Mouse (Mus musculus) stomach, embryonic 15.5 days (tissue): ENCODE data around the gene Endog. TPM values are rescaled to one million over a fixed set of nuclear protein-coding genes. Genes with fewer than 3 reads are reported as not detected.

Source experiments
- ATAC-seq: fragments of 200-750 bp; cut with Nextera tagmentation; 2 replicates; pipeline ENCODE4 v1.8.0; 2017; ENCODE audit warnings: low read depth, moderate number of reproducible peaks, moderate TSS enrichment; ENCODE audit not compliant: insufficient read depth, low FRiP score
- H3K27ac ChIP-seq: fragments of 300-500 bp; sonication (generic); 2 replicates; pipeline ENCODE4 v1.5.1; 2015; ENCODE audit warnings: mild to moderate bottlenecking, inconsistent platforms
- H3K27me3 ChIP-seq: fragments of 300-500 bp; sonication (generic); replicated peaks from 2 replicates; pipeline ENCODE4 v1.6.1; 2015; ENCODE audit warnings: inconsistent platforms
- H3K36me3 ChIP-seq: fragments of 300-500 bp; sonication (generic); 2 replicates; pipeline ENCODE4 v1.6.1; 2015; ENCODE audit warnings: inconsistent platforms
- H3K4me1 ChIP-seq: fragments of 300-500 bp; sonication (generic); 2 replicates; pipeline ENCODE4 v1.6.1; 2015; ENCODE audit warnings: inconsistent platforms
- H3K4me2 ChIP-seq: fragments of 300-500 bp; sonication (generic); 2 replicates; pipeline ENCODE4 v1.6.1; 2015; ENCODE audit warnings: mild to moderate bottlenecking, inconsistent platforms
- H3K4me3 ChIP-seq: fragments of 300-500 bp; sonication (generic); replicated peaks from 2 replicates; pipeline ENCODE4 v1.5.1; 2015; ENCODE audit warnings: inconsistent platforms
- H3K9ac ChIP-seq: fragments of 300-500 bp; sonication (generic); 2 replicates; pipeline ENCODE4 v1.6.1; 2015; ENCODE audit warnings: inconsistent platforms
- H3K9me3 ChIP-seq: fragments of 300-500 bp; sonication (generic); 2 replicates; pipeline ENCODE4 v1.6.1; 2016; ENCODE audit warnings: inconsistent platforms
- WGBS: fragments of 180-500 bp; shearing (Covaris S2); methylation state at CpG from one replicate; pipeline ENCODE4 v1.1.7; 2015; 5-methylcytosine and 5-hydroxymethylcytosine counted together
- polyA plus RNA-seq: library from polyadenylated mRNA; unstranded; fragments of >200 nt; fragmentation: Nextera tagmentation; extraction: Ambion mirVana; gene quantifications from 2 replicates; pipeline ENCODE4 v1.2.1, GENCODE M21; 2015

Endog gene
- polyA plus RNA-seq, 1 experiment from 2014 or later = 31.5 TPM

- Histone ChIP-seq H3K27ac (no peak overlapping the region), H3K9ac (no peak overlapping the region), H3K4me3 (no peak overlapping the region), H3K4me1 (no peaks in the 10 kb centered on the region; the same call in 1 of the 2 replicates), H3K36me3 (no peaks in the 10 kb centered on the region), H3K4me2 (no peak overlapping the region), H3K9me3 (no peaks in the 10 kb centered on the region), H3K27me3 (no peaks in the 10 kb centered on the region)
- ATAC-seq = no peak
- 67% methylated on average over 4 of the region's 4 CpGs for WGBS
Observed at GRCm38 (mm10) chr2:30198021-30198420, 26.7 kb downstream of the Endog start.

- peak overlapping the region; percentile 69 for H3K27ac ChIP-seq
- H3K9ac ChIP-seq = no peak overlapping the region
- peak; percentile 76 for ATAC-seq
- H3K27me3 ChIP-seq = no peaks in the 10 kb centered on the region
- no peak overlapping the region for H3K4me2 ChIP-seq
- H3K4me1 ChIP-seq = peaks cover 5% of the 10 kb centered on the region; the same call in 1 of the 2 replicates
- H3K36me3 ChIP-seq = no peaks in the 10 kb centered on the region
- 21% methylated on average over 1 of the region's 1 CpGs for WGBS
- no peaks in the 10 kb centered on the region for H3K9me3 ChIP-seq
- H3K4me3 ChIP-seq = no peak overlapping the region
Observed at GRCm38 (mm10) chr2:30199984-30200383, 28.7 kb downstream of the Endog start.

- no peak overlapping the region for H3K4me2 ChIP-seq
- peaks cover 5% of the 10 kb centered on the region; the same call in 1 of the 2 replicates for H3K4me1 ChIP-seq
- H3K9ac ChIP-seq = no peak overlapping the region
- 55% methylated on average over 5 of the region's 5 CpGs for WGBS
- no peak overlapping the region for H3K4me3 ChIP-seq
- H3K9me3 ChIP-seq = no peaks in the 10 kb centered on the region
- peak overlapping the region; percentile 69 for H3K27ac ChIP-seq
- ATAC-seq = no peak; the same call in 1 of the 2 replicates
- H3K36me3 ChIP-seq = no peaks in the 10 kb centered on the region
- H3K27me3 ChIP-seq = no peaks in the 10 kb centered on the region
Observed at GRCm38 (mm10) chr2:30200388-30200925, 29.2 kb downstream of the Endog start.

- Histone ChIP-seq H3K9me3 (no peaks in the 10 kb centered on the region), H3K4me3 (no peak overlapping the region), H3K36me3 (no peaks in the 10 kb centered on the region), H3K27ac (no peak overlapping the region), H3K4me1 (peaks cover 13% of the 10 kb centered on the region), H3K4me2 (no peak overlapping the region), H3K27me3 (no peaks in the 10 kb centered on the region), H3K9ac (no peak overlapping the region)
- no peak for ATAC-seq
- WGBS = 76% methylated on average over 7 of the region's 7 CpGs
Observed at GRCm38 (mm10) chr2:30203439-30203838, 32.1 kb downstream of the Endog start.

GRCm38 (mm10) chr2:30205255-30205628, 33.9 kb downstream of the Endog start:
- Histone ChIP-seq H3K9me3 (no peaks in the 10 kb centered on the region), H3K9ac (peak overlapping the region; percentile 23; the same call in 1 of the 2 replicates), H3K27ac (peak overlapping the region; percentile 88), H3K4me1 (peaks cover 13% of the 10 kb centered on the region), H3K27me3 (no peaks in the 10 kb centered on the region), H3K4me3 (peak overlapping the region; percentile 63), H3K4me2 (peak overlapping the region; percentile 85), H3K36me3 (no peaks in the 10 kb centered on the region)
- ATAC-seq = peak; percentile 75
- WGBS = under 1% methylated on average over 13 of the region's 13 CpGs

GRCm38 (mm10) chr2:30205629-30206357, 34.5 kb downstream of the Endog start, which contains the start of gene Kyat1:
Gene Kyat1, minus strand, starts transcription at chr2:30205847.
- no peaks in the 10 kb centered on the region for H3K27me3 ChIP-seq
- WGBS = under 1% methylated on average over 44 of the region's 44 CpGs
- peak within 1 kb of the TSS; percentile 63 for H3K4me3 ChIP-seq
- H3K27ac ChIP-seq = peak within 1 kb of the TSS; percentile 88
- no peaks in the 10 kb centered on the region for H3K36me3 ChIP-seq
- H3K4me1 ChIP-seq = peaks cover 13% of the 10 kb centered on the region
- ATAC-seq = peak; percentile 94
- peak within 1 kb of the TSS; percentile 23 for H3K9ac ChIP-seq
- H3K9me3 ChIP-seq = no peaks in the 10 kb centered on the region
- peak within 1 kb of the TSS; percentile 85 for H3K4me2 ChIP-seq

- no peaks in the 10 kb centered on the region for H3K9me3 ChIP-seq
- H3K27ac ChIP-seq = no peak overlapping the region
- no peak overlapping the region for H3K4me3 ChIP-seq
- no peak for ATAC-seq
- peaks cover 13% of the 10 kb centered on the region for H3K4me1 ChIP-seq
- H3K4me2 ChIP-seq = no peak overlapping the region
- 79% methylated on average over 4 of the region's 4 CpGs for WGBS
- no peak overlapping the region for H3K9ac ChIP-seq
- H3K27me3 ChIP-seq = no peaks in the 10 kb centered on the region
- no peaks in the 10 kb centered on the region for H3K36me3 ChIP-seq
Observed at GRCm38 (mm10) chr2:30207401-30207800, 36.1 kb downstream of the Endog start.

GRCm38 (mm10) chr2:30207886-30208285, 36.6 kb downstream of the Endog start:
- Histone ChIP-seq H3K9ac (no peak overlapping the region), H3K27me3 (no peaks in the 10 kb centered on the region), H3K36me3 (no peaks in the 10 kb centered on the region), H3K27ac (no peak overlapping the region), H3K4me2 (no peak overlapping the region), H3K9me3 (no peaks in the 10 kb centered on the region), H3K4me1 (peaks cover 13% of the 10 kb centered on the region), H3K4me3 (no peak overlapping the region)
- WGBS = 76% methylated on average over 5 of the region's 5 CpGs
- no peak for ATAC-seq

- Histone ChIP-seq H3K36me3 (no peaks in the 10 kb centered on the region), H3K9ac (no peak overlapping the region), H3K9me3 (no peaks in the 10 kb centered on the region), H3K27me3 (no peaks in the 10 kb centered on the region), H3K27ac (no peak overlapping the region), H3K4me3 (no peak overlapping the region), H3K4me2 (no peak overlapping the region), H3K4me1 (peaks cover 2% of the 10 kb centered on the region)
- 63% methylated on average over 6 of the region's 6 CpGs for WGBS
- no peak for ATAC-seq
Observed at GRCm38 (mm10) chr2:30211408-30212168, 40.3 kb downstream of the Endog start.

- no peak for ATAC-seq
Observed at GRCm38 (mm10) chr2:30212169-30212545, 40.9 kb downstream of the Endog start.

GRCm38 (mm10) chr2:30212951-30213350, 41.7 kb downstream of the Endog start:
- no peak overlapping the region for H3K4me3 ChIP-seq
- 72% methylated on average over 1 of the region's 1 CpGs for WGBS
- no peaks in the 10 kb centered on the region for H3K9me3 ChIP-seq
- H3K9ac ChIP-seq = no peak overlapping the region
- no peaks in the 10 kb centered on the region for H3K36me3 ChIP-seq
- ATAC-seq = no peak
- no peak overlapping the region for H3K27ac ChIP-seq
- no peaks in the 10 kb centered on the region for H3K27me3 ChIP-seq
- H3K4me2 ChIP-seq = no peak overlapping the region
- H3K4me1 ChIP-seq = no peaks in the 10 kb centered on the region

More at GRCm38 (mm10) chr2:30212169-30212545, 40.9 kb downstream of the Endog start:
- Histone ChIP-seq H3K27ac (no peak overlapping the region), H3K4me1 (no peaks in the 10 kb centered on the region), H3K4me2 (no peak overlapping the region), H3K4me3 (no peak overlapping the region), H3K9me3 (no peaks in the 10 kb centered on the region), H3K27me3 (no peaks in the 10 kb centered on the region), H3K9ac (no peak overlapping the region), H3K36me3 (no peaks in the 10 kb centered on the region)
- WGBS = 72% methylated on average over 4 of the region's 4 CpGs

- no peaks in the 10 kb centered on the region for H3K4me1 ChIP-seq
- 83% methylated on average over 3 of the region's 3 CpGs for WGBS
- no peak overlapping the region for H3K9ac ChIP-seq
- no peaks in the 10 kb centered on the region for H3K9me3 ChIP-seq
- H3K4me3 ChIP-seq = no peak overlapping the region
- H3K4me2 ChIP-seq = no peak overlapping the region
- H3K27me3 ChIP-seq = no peaks in the 10 kb centered on the region
- H3K27ac ChIP-seq = no peak overlapping the region
- ATAC-seq = no peak
- no peaks in the 10 kb centered on the region for H3K36me3 ChIP-seq
Observed at GRCm38 (mm10) chr2:30214745-30215144, 43.5 kb downstream of the Endog start.
